Mouse (Mus musculus): ENCODE data around the gene Btnl2.

The Btnl2 gene

DNA sequence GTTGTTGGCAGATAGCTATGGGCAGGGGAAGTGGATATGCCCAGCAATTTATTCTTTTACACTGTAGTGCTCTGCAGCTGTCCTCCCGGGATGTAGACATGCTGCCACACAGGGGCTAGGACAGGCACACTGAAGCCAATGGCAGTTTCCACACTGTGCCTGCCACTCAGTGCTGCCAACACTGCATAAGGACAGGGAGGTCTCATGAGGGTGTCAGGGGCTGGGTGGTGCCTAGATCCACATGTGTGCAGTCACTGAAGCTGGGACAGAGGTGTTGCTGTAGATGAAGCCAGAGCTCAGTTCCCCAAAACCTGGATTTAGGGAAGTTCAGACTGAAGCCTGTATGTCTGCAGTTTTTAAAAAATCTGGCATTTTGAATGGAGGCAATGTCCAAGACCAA, 42.4 kb upstream of the Btnl2 start:
- Histone ChIP-seq H3K4me3 (replicated peaks; ENCODE audit: low read length) (no peak overlapping the region), H3K27me3 (ENCODE audit: insufficient read depth, low read length) (peaks cover 23% of the 10 kb centered on the region), H3K4me1 (replicated peaks; ENCODE audit: low read depth, low read length) (peaks cover 12% of the 10 kb centered on the region), H3K9me3 (ENCODE audit: low read length) (peaks cover 29% of the 10 kb centered on the region), H3K36me3 (ENCODE audit: insufficient read depth, low read length) (no peaks in the 10 kb centered on the region)
- TF ChIP-seq NANOG (IDR thresholded peaks at IDR 0.05; ENCODE audit: borderline replicate concordance, low read length) (no peak), CTCF (conservative IDR thresholded peaks at IDR 0.05; ENCODE audit: low read length) (no peak), POU5F1 (IDR thresholded peaks at IDR 0.05; ENCODE audit: borderline replicate concordance, low read length) (no peak)

DNA sequence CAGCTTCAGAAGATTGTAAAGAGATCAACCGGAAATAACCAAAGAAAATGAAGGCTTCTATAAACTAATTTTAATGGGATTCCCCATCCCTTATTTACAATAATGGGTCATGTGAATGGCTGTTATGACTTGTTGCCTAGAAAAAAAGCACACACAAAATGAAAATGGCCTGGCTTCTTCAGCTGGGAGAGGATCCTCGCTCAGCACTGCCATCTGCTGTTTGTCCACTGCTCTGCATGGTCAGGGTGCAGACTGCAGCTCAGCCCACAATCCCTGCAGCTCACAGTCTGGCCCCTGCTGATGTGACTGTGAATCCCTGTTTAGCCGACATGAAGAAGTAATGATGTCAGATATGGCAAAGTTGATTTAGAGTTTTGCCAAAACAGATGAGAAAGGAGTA, 41.2 kb upstream of the Btnl2 start:
- TF ChIP-seq POU5F1 (IDR thresholded peaks at IDR 0.05; ENCODE audit: borderline replicate concordance, low read length): no peak
- TF ChIP-seq CTCF (conservative IDR thresholded peaks at IDR 0.05; ENCODE audit: low read length): peak; percentile 85
- peaks cover 20% of the 10 kb centered on the region for H3K27me3 ChIP-seq (ENCODE audit: insufficient read depth, low read length)
- no peak overlapping the region for H3K4me3 ChIP-seq (replicated peaks; ENCODE audit: low read length)
- peaks cover 29% of the 10 kb centered on the region for H3K9me3 ChIP-seq (ENCODE audit: low read length)
- peaks cover 12% of the 10 kb centered on the region for H3K4me1 ChIP-seq (replicated peaks; ENCODE audit: low read depth, low read length)
- no peaks in the 10 kb centered on the region for H3K36me3 ChIP-seq (ENCODE audit: insufficient read depth, low read length)

- Histone ChIP-seq H3K4me1 (replicated peaks; ENCODE audit: low read depth, low read length) (peaks cover 10% of the 10 kb centered on the region), H3K4me3 (replicated peaks; ENCODE audit: low read length) (no peak overlapping the region), H3K27me3 (ENCODE audit: insufficient read depth, low read length) (peaks cover 20% of the 10 kb centered on the region), H3K36me3 (ENCODE audit: insufficient read depth, low read length) (no peaks in the 10 kb centered on the region), H3K9me3 (ENCODE audit: low read length) (peaks cover 27% of the 10 kb centered on the region)
- TF ChIP-seq NANOG (IDR thresholded peaks at IDR 0.05; ENCODE audit: borderline replicate concordance, low read length): no peak
- no peak for TF ChIP-seq POU5F1 (IDR thresholded peaks at IDR 0.05; ENCODE audit: borderline replicate concordance, low read length)
- TF ChIP-seq CTCF (conservative IDR thresholded peaks at IDR 0.05; ENCODE audit: low read length): no peak
Measured at GRCm38 (mm10) chr17:34314286-34314685, 40.3 kb upstream of the Btnl2 start.

- Histone ChIP-seq H3K27me3 (ENCODE audit: insufficient read depth, low read length) (peaks cover 20% of the 10 kb centered on the region), H3K9me3 (ENCODE audit: low read length) (peaks cover 15% of the 10 kb centered on the region), H3K36me3 (ENCODE audit: insufficient read depth, low read length) (no peaks in the 10 kb centered on the region), H3K4me1 (replicated peaks; ENCODE audit: low read depth, low read length) (peaks cover 9% of the 10 kb centered on the region; the same call in 1 of the 2 replicates), H3K4me3 (replicated peaks; ENCODE audit: low read length) (no peak overlapping the region)
- TF ChIP-seq POU5F1 (IDR thresholded peaks at IDR 0.05; ENCODE audit: borderline replicate concordance, low read length) (no peak), NANOG (IDR thresholded peaks at IDR 0.05; ENCODE audit: borderline replicate concordance, low read length) (no peak), CTCF (conservative IDR thresholded peaks at IDR 0.05; ENCODE audit: low read length) (no peak)
Measured at GRCm38 (mm10) chr17:34315512-34315911, 39.1 kb upstream of the Btnl2 start.

GRCm38 (mm10) chr17:34316697-34317096, 37.9 kb upstream of the Btnl2 start:
- no peak for TF ChIP-seq CTCF (conservative IDR thresholded peaks at IDR 0.05; ENCODE audit: low read length)
- no peak for TF ChIP-seq POU5F1 (IDR thresholded peaks at IDR 0.05; ENCODE audit: borderline replicate concordance, low read length)
- no peak for TF ChIP-seq NANOG (IDR thresholded peaks at IDR 0.05; ENCODE audit: borderline replicate concordance, low read length)
- Histone ChIP-seq H3K27me3 (ENCODE audit: insufficient read depth, low read length) (peaks cover 20% of the 10 kb centered on the region), H3K36me3 (ENCODE audit: insufficient read depth, low read length) (no peaks in the 10 kb centered on the region), H3K9me3 (ENCODE audit: low read length) (0 out of 2 replicates have a peak, but pooled peaks cover 5% of the 10 kb centered on the region), H3K4me3 (replicated peaks; ENCODE audit: low read length) (no peak overlapping the region), H3K4me1 (replicated peaks; ENCODE audit: low read depth, low read length) (peaks cover 9% of the 10 kb centered on the region; the same call in 1 of the 2 replicates)

DNA sequence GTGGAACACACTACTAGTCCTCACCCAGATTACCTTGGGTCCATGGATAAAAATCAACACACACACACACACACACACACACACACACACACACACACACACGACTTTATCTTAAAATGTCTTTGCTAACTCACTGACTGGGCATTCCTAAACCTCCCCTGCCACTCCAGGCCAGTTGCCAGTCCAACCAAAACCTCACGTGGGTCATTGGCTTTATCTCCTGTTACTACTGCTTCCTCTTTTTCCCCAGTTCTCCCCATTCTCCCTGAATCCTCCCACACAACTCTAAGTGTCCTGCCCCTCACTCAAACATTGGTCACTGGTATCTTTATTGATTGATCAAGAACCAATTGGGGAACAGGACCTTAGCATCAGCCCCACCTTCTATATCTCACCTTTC, 37.3 kb upstream of the Btnl2 start:
- peaks cover 20% of the 10 kb centered on the region for H3K27me3 ChIP-seq (ENCODE audit: insufficient read depth, low read length)
- peaks cover 9% of the 10 kb centered on the region; the same call in 1 of the 2 replicates for H3K4me1 ChIP-seq (replicated peaks; ENCODE audit: low read depth, low read length)
- no peaks in the 10 kb centered on the region for H3K36me3 ChIP-seq (ENCODE audit: insufficient read depth, low read length)
- no peak overlapping the region for H3K4me3 ChIP-seq (replicated peaks; ENCODE audit: low read length)
- no peak for TF ChIP-seq NANOG (IDR thresholded peaks at IDR 0.05; ENCODE audit: borderline replicate concordance, low read length)
- no peak for TF ChIP-seq CTCF (conservative IDR thresholded peaks at IDR 0.05; ENCODE audit: low read length)
- no peak for TF ChIP-seq POU5F1 (IDR thresholded peaks at IDR 0.05; ENCODE audit: borderline replicate concordance, low read length)
- H3K9me3 ChIP-seq (ENCODE audit: low read length): no peaks in the 10 kb centered on the region

- no peak for TF ChIP-seq POU5F1 (IDR thresholded peaks at IDR 0.05; ENCODE audit: borderline replicate concordance, low read length)
- TF ChIP-seq CTCF (conservative IDR thresholded peaks at IDR 0.05; ENCODE audit: low read length): no peak
- no peak for TF ChIP-seq NANOG (IDR thresholded peaks at IDR 0.05; ENCODE audit: borderline replicate concordance, low read length)
Measured at GRCm38 (mm10) chr17:34325436-34325835, 29.2 kb upstream of the Btnl2 start, which contains the start of gene H2-Eb2. Gene H2-Eb2, plus strand, starts transcription at chr17:34325665.

GRCm38 (mm10) chr17:34326373-34326772, 28.2 kb upstream of the Btnl2 start:
- Histone ChIP-seq H3K27me3 (ENCODE audit: insufficient read depth, low read length) (no peaks in the 10 kb centered on the region), H3K9me3 (ENCODE audit: low read length) (no peaks in the 10 kb centered on the region), H3K4me3 (replicated peaks; ENCODE audit: low read length) (no peak overlapping the region), H3K4me1 (replicated peaks; ENCODE audit: low read depth, low read length) (peaks cover 4% of the 10 kb centered on the region; the same call in 1 of the 2 replicates), H3K36me3 (ENCODE audit: insufficient read depth, low read length) (no peaks in the 10 kb centered on the region)
- TF ChIP-seq NANOG (IDR thresholded peaks at IDR 0.05; ENCODE audit: borderline replicate concordance, low read length) (no peak), CTCF (conservative IDR thresholded peaks at IDR 0.05; ENCODE audit: low read length) (no peak)

More at GRCm38 (mm10) chr17:34325436-34325835, 29.2 kb upstream of the Btnl2 start, which contains the start of gene H2-Eb2:
- H3K4me3 ChIP-seq (replicated peaks; ENCODE audit: low read length): no peak within 1 kb of the TSS
- no peaks in the 10 kb centered on the region for H3K36me3 ChIP-seq (ENCODE audit: insufficient read depth, low read length)
- no peaks in the 10 kb centered on the region for H3K9me3 ChIP-seq (ENCODE audit: low read length)
- H3K4me1 ChIP-seq (replicated peaks; ENCODE audit: low read depth, low read length): peaks cover 4% of the 10 kb centered on the region; the same call in 1 of the 2 replicates
- no peaks in the 10 kb centered on the region for H3K27me3 ChIP-seq (ENCODE audit: insufficient read depth, low read length)

- H3K4me1 ChIP-seq (replicated peaks; ENCODE audit: low read depth, low read length): peaks cover 4% of the 10 kb centered on the region; the same call in 1 of the 2 replicates
- 0 out of 2 replicates have a peak, but pooled peaks cover 3% of the 10 kb centered on the region for H3K27me3 ChIP-seq (ENCODE audit: insufficient read depth, low read length)
- H3K36me3 ChIP-seq (ENCODE audit: insufficient read depth, low read length): no peaks in the 10 kb centered on the region
- no peak overlapping the region for H3K4me3 ChIP-seq (replicated peaks; ENCODE audit: low read length)
- TF ChIP-seq NANOG (IDR thresholded peaks at IDR 0.05; ENCODE audit: borderline replicate concordance, low read length): no peak
- no peak for TF ChIP-seq POU5F1 (IDR thresholded peaks at IDR 0.05; ENCODE audit: borderline replicate concordance, low read length)
- TF ChIP-seq CTCF (conservative IDR thresholded peaks at IDR 0.05; ENCODE audit: low read length): no peak
- no peaks in the 10 kb centered on the region for H3K9me3 ChIP-seq (ENCODE audit: low read length)
Measured at GRCm38 (mm10) chr17:34329807-34330206, 24.8 kb upstream of the Btnl2 start.
